Comparison of ENCODE assay signal across 9 mouse cellular contexts in the genomic region with DNA sequence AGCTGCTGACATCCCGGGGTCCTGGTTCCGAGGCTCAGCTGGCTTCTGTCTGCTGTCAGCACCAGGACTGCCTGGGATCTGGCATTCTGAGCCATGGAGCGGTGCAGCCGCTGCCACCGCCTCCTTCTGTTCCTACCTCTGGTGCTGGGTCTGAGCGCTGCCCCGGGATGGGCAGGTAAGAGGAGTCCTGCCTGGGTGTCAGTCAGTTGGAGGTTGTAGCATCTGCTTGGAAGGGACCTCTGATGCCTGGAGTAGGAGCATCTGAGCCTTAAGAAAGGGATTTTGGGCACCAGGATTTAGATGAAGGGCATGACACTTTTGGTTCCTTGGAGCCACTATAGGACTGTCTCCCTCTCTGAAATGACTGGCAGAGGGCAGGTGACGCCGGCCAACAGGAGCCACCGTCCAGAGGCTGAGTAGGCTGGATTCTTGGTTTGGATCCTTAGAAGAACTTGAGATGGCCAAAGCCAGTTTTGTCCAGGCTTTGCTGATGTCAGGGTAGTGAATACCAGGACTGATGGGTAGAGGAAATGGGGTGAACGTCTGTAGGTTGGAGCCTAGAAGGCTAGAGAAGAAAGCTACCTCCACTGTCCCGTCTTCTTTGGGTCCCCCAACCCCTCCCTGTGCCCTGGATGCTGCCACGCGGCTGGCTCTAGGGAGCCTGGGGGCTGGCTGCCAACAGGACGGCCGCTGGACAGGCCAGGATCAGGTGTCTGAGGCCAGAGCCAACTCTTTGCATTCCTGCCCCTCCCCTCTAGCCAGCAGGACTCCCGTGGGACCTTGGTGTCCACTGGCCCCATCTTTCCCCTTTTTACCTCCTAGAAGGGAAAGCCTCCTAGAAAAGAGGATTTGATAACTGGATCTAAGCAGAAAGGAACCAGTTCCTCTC. TPM values are rescaled to one million over a fixed set of nuclear protein-coding genes. Genes with fewer than 3 reads are reported as not detected.
DNase-seq lines count a peak whose midpoint lies in the region; ATAC-seq and TF ChIP-seq lines count a peak whose summit lies in the region.
"Had no signal": no experiment of that assay in that cellular context is flagged by ENCODE, and none has a peak within 500 bp of the region (broad histone marks: within the 10 kb centered on the region; RNA-seq: fewer than 3 reads in every experiment).

No protein-coding gene starts in this region.

- 0 out of 2 replicates have a peak, but pooled peaks have one; percentile 18 for ATAC-seq in embryonic facial prominence, embryonic 12.5 days (ENCODE audit: insufficient number of reproducible peaks, insufficient read depth, low FRiP score, low TSS enrichment)
- ATAC-seq in heart, embryonic 15.5 days (replicated peaks; ENCODE audit: insufficient number of reproducible peaks, insufficient read depth, low FRiP score, low read depth), result no peak
- ATAC-seq in megakaryocyte, adult 5-6 weeks (ENCODE audit: poor library complexity, severe bottlenecking), result peak; percentile 19; the same call in 1 of the 2 replicates

- H3K4me3 ChIP-seq in C2C12 (ENCODE audit: insufficient read depth, poor library complexity, severe bottlenecking), result no peak overlapping the region
- H3K4me3 ChIP-seq in embryonic facial prominence, embryonic 12.5 days, result peak overlapping the region; percentile 19
- peak overlapping the region; percentile 25; the same call in 1 of the 2 replicates for H3K4me3 ChIP-seq in heart, embryonic 15.5 days

- H3K4me1 ChIP-seq in embryonic facial prominence, embryonic 12.5 days, result peaks cover 25% of the 10 kb centered on the region
- H3K4me1 ChIP-seq in heart, embryonic 15.5 days (replicated peaks), result peaks cover 33% of the 10 kb centered on the region

- H3K4me2 ChIP-seq in embryonic facial prominence, embryonic 12.5 days (replicated peaks), result peak overlapping the region; percentile 45
- peak overlapping the region; percentile 56 for H3K4me2 ChIP-seq in heart, embryonic 15.5 days

- DNase-seq in frontal cortex, postnatal 14 days (ENCODE audit: low spot score in 2 of 2), result peak; percentile 18 to 31
- DNase-seq in frontal cortex, adult 2 months (ENCODE audit: extremely low spot score in 1 of 2, low spot score in 1 of 2), result no peak
- DNase-seq in urinary bladder, postnatal 36 days (ENCODE audit: low spot score in 2 of 2), result no peak
- DNase-seq in thymus, adult 18-20 months, result no peak

- H3K9ac ChIP-seq in embryonic facial prominence, embryonic 12.5 days, result peak overlapping the region; percentile 30; the same call in 1 of the 2 replicates
- H3K9ac ChIP-seq in heart, embryonic 15.5 days, result no peak overlapping the region

- H3K79me2 ChIP-seq in C2C12 (ENCODE audit: control insufficient read depth, insufficient read depth), result no peaks in the 10 kb centered on the region

- H3K27ac ChIP-seq in embryonic facial prominence, embryonic 12.5 days, result no peak overlapping the region
- H3K27ac ChIP-seq in heart, embryonic 15.5 days, result no peak overlapping the region

- peaks cover 25% of the 10 kb centered on the region for H3K36me3 ChIP-seq in C2C12 (ENCODE audit: control insufficient read depth, insufficient read depth)
- peaks cover 30% of the 10 kb centered on the region for H3K36me3 ChIP-seq in embryonic facial prominence, embryonic 12.5 days
- peaks cover 31% of the 10 kb centered on the region for H3K36me3 ChIP-seq in heart, embryonic 15.5 days

- 25% methylated on average over 17 of the region's 17 CpGs for WGBS in embryonic facial prominence, embryonic 12.5 days
- 23% methylated on average over 17 of the region's 17 CpGs for WGBS in heart, embryonic 15.5 days

- H3K79me3 ChIP-seq in C2C12 (ENCODE audit: low read depth), result no peaks in the 10 kb centered on the region

- H3K27me3 ChIP-seq in C2C12 (ENCODE audit: control insufficient read depth, insufficient read depth, insufficient read length), result no peaks in the 10 kb centered on the region
- peaks cover 25% of the 10 kb centered on the region for H3K27me3 ChIP-seq in embryonic facial prominence, embryonic 12.5 days
- H3K27me3 ChIP-seq in heart, embryonic 15.5 days, result peaks cover 49% of the 10 kb centered on the region

- no peaks in the 10 kb centered on the region for H3K9me3 ChIP-seq in embryonic facial prominence, embryonic 12.5 days
- H3K9me3 ChIP-seq in heart, embryonic 15.5 days (replicated peaks), result no peaks in the 10 kb centered on the region
- H3K9me3 ChIP-seq: G1E had no signal

- peak overlapping the region; percentile 6 for H3ac ChIP-seq in C2C12 (ENCODE audit: control insufficient read depth, insufficient read length, low read depth)

- TF ChIP-seq CTCF in C2C12 (IDR thresholded peaks at IDR 0.05; ENCODE audit: control insufficient read depth, insufficient read depth, insufficient read length), result no peak

TF ChIP-seq in C2C12, 6 proteins besides CTCF, POLR2A, EP300 and RAD21:
- TF ChIP-seq CEBPB (IDR thresholded peaks at IDR 0.05; ENCODE audit: low read depth) (no peak), MAX (IDR thresholded peaks at IDR 0.05) (no peak), MYOG (IDR thresholded peaks at IDR 0.05; ENCODE audit: control insufficient read depth, extremely low read depth, insufficient read length) (no peak), FOSL1 (IDR thresholded peaks at IDR 0.05; ENCODE audit: insufficient read depth, low read length, poor library complexity, severe bottlenecking) (no peak), USF1 (IDR thresholded peaks at IDR 0.05; ENCODE audit: low read depth) (no peak), MYOD1 (IDR thresholded peaks at IDR 0.05; ENCODE audit: control insufficient read depth, insufficient read length, low read depth) (no peak)
TF ChIP-seq in C2C12: peak in this region for 0.

RNA-seq across cellular contexts. Expression of a gene that starts 0.6 kb away (rescaled TPM):
- polyA plus RNA-seq in frontal cortex, adult 2 months (2012; rRNA removed), result 10.0 and 10.7 TPM in 2 replicates
- polyA plus RNA-seq in C2C12 (2012; fragmentation: generic; extraction: Trizol), result 0.77 TPM
- polyA plus RNA-seq in embryonic facial prominence, embryonic 12.5 days (2016; fragmentation: Nextera tagmentation; extraction: Ambion mirVana), result 7.2 and 14.8 TPM in 2 replicates
- 1.3 and 4.6 TPM in 2 replicates for polyA plus RNA-seq in heart, embryonic 15.5 days (2015; fragmentation: Nextera tagmentation; extraction: Ambion mirVana)
- total RNA-seq in megakaryocyte, adult 5-6 weeks (2015), result 0.36 and 0.87 TPM in 2 replicates
- 1.2 and 1.5 TPM in 2 replicates for total RNA-seq in megakaryocyte, adult 5-6 weeks (2017)

RNA-seq across cellular contexts. Expression of a gene that starts 8.2 kb away (rescaled TPM):
- polyA plus RNA-seq in frontal cortex, adult 2 months (2012; rRNA removed), result 69.5 and 79.4 TPM in 2 replicates
- 39.0 TPM for polyA plus RNA-seq in C2C12 (2012; fragmentation: generic; extraction: Trizol)
- 69.9 and 72.6 TPM in 2 replicates for polyA plus RNA-seq in embryonic facial prominence, embryonic 12.5 days (2016; fragmentation: Nextera tagmentation; extraction: Ambion mirVana)
- polyA plus RNA-seq in heart, embryonic 15.5 days (2015; fragmentation: Nextera tagmentation; extraction: Ambion mirVana), result 26.8 and 38.5 TPM in 2 replicates
- 19.6 and 23.4 TPM in 2 replicates for total RNA-seq in megakaryocyte, adult 5-6 weeks (2015)
- 23.7 and 27.2 TPM in 2 replicates for total RNA-seq in megakaryocyte, adult 5-6 weeks (2017)

RNA-seq across cellular contexts. Expression of a gene that starts 8.3 kb away (rescaled TPM):
- 101 and 102 TPM in 2 replicates for polyA plus RNA-seq in frontal cortex, adult 2 months (2012; rRNA removed)
- polyA plus RNA-seq in C2C12 (2012; fragmentation: generic; extraction: Trizol), result 175 TPM
- polyA plus RNA-seq in embryonic facial prominence, embryonic 12.5 days (2016; fragmentation: Nextera tagmentation; extraction: Ambion mirVana), result 191 and 193 TPM in 2 replicates
- 97.8 and 133 TPM in 2 replicates for polyA plus RNA-seq in heart, embryonic 15.5 days (2015; fragmentation: Nextera tagmentation; extraction: Ambion mirVana)
- 5.4 and 6.4 TPM in 2 replicates for total RNA-seq in megakaryocyte, adult 5-6 weeks (2015)
- 72.5 and 83.1 TPM in 2 replicates for total RNA-seq in megakaryocyte, adult 5-6 weeks (2017)

RNA-seq across cellular contexts. Expression of a gene that starts 11.9 kb away (rescaled TPM):
- 84.6 and 87.2 TPM in 2 replicates for polyA plus RNA-seq in frontal cortex, adult 2 months (2012; rRNA removed)
- polyA plus RNA-seq in C2C12 (2012; fragmentation: generic; extraction: Trizol), result 17.6 TPM
- 52.2 and 59.5 TPM in 2 replicates for polyA plus RNA-seq in embryonic facial prominence, embryonic 12.5 days (2016; fragmentation: Nextera tagmentation; extraction: Ambion mirVana)
- 47.4 and 56.2 TPM in 2 replicates for polyA plus RNA-seq in heart, embryonic 15.5 days (2015; fragmentation: Nextera tagmentation; extraction: Ambion mirVana)
- total RNA-seq in megakaryocyte, adult 5-6 weeks (2015), result 67.7 and 84.3 TPM in 2 replicates
- total RNA-seq in megakaryocyte, adult 5-6 weeks (2017), result 34.6 and 35.5 TPM in 2 replicates

RNA-seq across cellular contexts. Expression of a gene that starts 15.3 kb away (rescaled TPM):
- polyA plus RNA-seq in frontal cortex, adult 2 months (2012; rRNA removed), result 80.9 and 89.6 TPM in 2 replicates
- 26.8 TPM for polyA plus RNA-seq in C2C12 (2012; fragmentation: generic; extraction: Trizol)
- polyA plus RNA-seq in embryonic facial prominence, embryonic 12.5 days (2016; fragmentation: Nextera tagmentation; extraction: Ambion mirVana), result 27.2 and 29.7 TPM in 2 replicates
- 15.8 and 20.8 TPM in 2 replicates for polyA plus RNA-seq in heart, embryonic 15.5 days (2015; fragmentation: Nextera tagmentation; extraction: Ambion mirVana)
- 5.3 and 6.7 TPM in 2 replicates for total RNA-seq in megakaryocyte, adult 5-6 weeks (2015)
- 7.9 and 9.6 TPM in 2 replicates for total RNA-seq in megakaryocyte, adult 5-6 weeks (2017)

Comparison
In these comparisons a context has a peak if more than half of its experiments do, and no peak if none do; other contexts are left out.
1. DNase-seq: peak in frontal cortex, postnatal 14 days (2 of 2); none in frontal cortex, adult 2 months (0 of 2), urinary bladder, postnatal 36 days (0 of 2) and thymus, adult 18-20 months (0 of 2).